Mouse (Mus musculus): ENCODE measurements around the gene Efna4. TPM values are rescaled to one million over a fixed set of nuclear protein-coding genes. Genes with fewer than 3 reads are reported as not detected.

The Efna4 gene
- polyA plus RNA-seq, 1 experiment from 2014 or later = 5.9 TPM

GRCm38 (mm10) chr3:89300071-89300470, 37.8 kb downstream of the Efna4 start:
- Histone ChIP-seq H3K9me3 (ENCODE audit: control insufficient read depth, low read length) (no peaks in the 10 kb centered on the region), H3K4me3 (replicated peaks; ENCODE audit: low read depth, low read length) (no peak overlapping the region), H3K4me1 (ENCODE audit: control insufficient read depth, insufficient read depth, low read length) (no peaks in the 10 kb centered on the region), H3K27me3 (ENCODE audit: control insufficient read depth, insufficient read depth, low read length) (0 out of 2 replicates have a peak, but pooled peaks cover 5% of the 10 kb centered on the region), H3K9ac (replicated peaks; ENCODE audit: low read length) (no peak overlapping the region), H3K27ac (replicated peaks; ENCODE audit: low read depth, low read length) (no peak overlapping the region), H3K4me2 (ENCODE audit: low read length) (peak overlapping the region; percentile 39; the same call in 1 of the 2 replicates), H3K36me3 (ENCODE audit: control insufficient read depth, insufficient read depth, low read length) (no peaks in the 10 kb centered on the region)
- no peak for ATAC-seq (ENCODE audit: low FRiP score, low TSS enrichment)
- WGBS = 60% methylated on average over 1 of the region's 1 CpGs
- no peak for DNase-seq

GRCm38 (mm10) chr3:89299499-89299898, 38.3 kb downstream of the Efna4 start:
- Histone ChIP-seq H3K4me1 (ENCODE audit: control insufficient read depth, insufficient read depth, low read length) (no peaks in the 10 kb centered on the region), H3K27me3 (ENCODE audit: control insufficient read depth, insufficient read depth, low read length) (0 out of 2 replicates have a peak, but pooled peaks cover 5% of the 10 kb centered on the region), H3K27ac (replicated peaks; ENCODE audit: low read depth, low read length) (no peak overlapping the region), H3K4me3 (replicated peaks; ENCODE audit: low read depth, low read length) (0 out of 2 replicates have a peak overlapping the region, but pooled peaks have one; percentile 7), H3K36me3 (ENCODE audit: control insufficient read depth, insufficient read depth, low read length) (no peaks in the 10 kb centered on the region), H3K4me2 (ENCODE audit: low read length) (peak overlapping the region; percentile 39), H3K9me3 (ENCODE audit: control insufficient read depth, low read length) (no peaks in the 10 kb centered on the region), H3K9ac (replicated peaks; ENCODE audit: low read length) (0 out of 2 replicates have a peak overlapping the region, but pooled peaks have one; percentile 21)
- 5% methylated on average over 14 of the region's 14 CpGs for WGBS
- ATAC-seq (ENCODE audit: low FRiP score, low TSS enrichment) (no peak), DNase-seq (peak; percentile 61)

- Histone ChIP-seq H3K4me3 (replicated peaks; ENCODE audit: low read depth, low read length) (no peak overlapping the region), H3K9me3 (ENCODE audit: control insufficient read depth, low read length) (no peaks in the 10 kb centered on the region), H3K27me3 (ENCODE audit: control insufficient read depth, insufficient read depth, low read length) (0 out of 2 replicates have a peak, but pooled peaks cover 5% of the 10 kb centered on the region), H3K4me2 (ENCODE audit: low read length) (no peak overlapping the region), H3K36me3 (ENCODE audit: control insufficient read depth, insufficient read depth, low read length) (no peaks in the 10 kb centered on the region), H3K27ac (replicated peaks; ENCODE audit: low read depth, low read length) (no peak overlapping the region), H3K9ac (replicated peaks; ENCODE audit: low read length) (no peak overlapping the region), H3K4me1 (ENCODE audit: control insufficient read depth, insufficient read depth, low read length) (no peaks in the 10 kb centered on the region)
- DNase-seq = no peak
- WGBS = 85% methylated on average over 6 of the region's 6 CpGs
- ATAC-seq (ENCODE audit: low FRiP score, low TSS enrichment) = no peak
These were observed 38.9 kb downstream of the Efna4 start for GRCm38 (mm10) chr3:89298908-89299307.

- 87% methylated on average over 11 of the region's 11 CpGs for whole genome bisulfite sequencing
- no peak overlapping the region for H3K27ac ChIP-seq (replicated peaks; ENCODE audit: low read depth, low read length)
- H3K4me1 ChIP-seq (ENCODE audit: control insufficient read depth, insufficient read depth, low read length) = no peaks in the 10 kb centered on the region
- no peak overlapping the region for H3K4me3 ChIP-seq (replicated peaks; ENCODE audit: low read depth, low read length)
- H3K9me3 ChIP-seq (ENCODE audit: control insufficient read depth, low read length) = no peaks in the 10 kb centered on the region
- no peak for ATAC-seq (ENCODE audit: low FRiP score, low TSS enrichment)
- no peaks in the 10 kb centered on the region for H3K36me3 ChIP-seq (ENCODE audit: control insufficient read depth, insufficient read depth, low read length)
- no peak for DNase-seq
- H3K9ac ChIP-seq (replicated peaks; ENCODE audit: low read length) = no peak overlapping the region
- H3K27me3 ChIP-seq (ENCODE audit: control insufficient read depth, insufficient read depth, low read length) = 0 out of 2 replicates have a peak, but pooled peaks cover 5% of the 10 kb centered on the region
- no peak overlapping the region for H3K4me2 ChIP-seq (ENCODE audit: low read length)
These were observed 40.9 kb downstream of the Efna4 start for GRCm38 (mm10) chr3:89296761-89297396.

GRCm38 (mm10) chr3:89295685-89296230, 42.1 kb downstream of the Efna4 start:
- no peaks in the 10 kb centered on the region for H3K36me3 ChIP-seq (ENCODE audit: control insufficient read depth, insufficient read depth, low read length)
- no peaks in the 10 kb centered on the region for H3K4me1 ChIP-seq (ENCODE audit: control insufficient read depth, insufficient read depth, low read length)
- H3K4me2 ChIP-seq (ENCODE audit: low read length) = no peak overlapping the region
- H3K27me3 ChIP-seq (ENCODE audit: control insufficient read depth, insufficient read depth, low read length) = 0 out of 2 replicates have a peak, but pooled peaks cover 5% of the 10 kb centered on the region
- H3K27ac ChIP-seq (replicated peaks; ENCODE audit: low read depth, low read length) = no peak overlapping the region
- no peak overlapping the region for H3K9ac ChIP-seq (replicated peaks; ENCODE audit: low read length)
- no peak overlapping the region for H3K4me3 ChIP-seq (replicated peaks; ENCODE audit: low read depth, low read length)
- WGBS = 83% methylated on average over 8 of the region's 8 CpGs
- ATAC-seq (ENCODE audit: low FRiP score, low TSS enrichment) (no peak), DNase-seq (no peak)
- no peaks in the 10 kb centered on the region for H3K9me3 ChIP-seq (ENCODE audit: control insufficient read depth, low read length)

- Histone ChIP-seq H3K9ac (replicated peaks; ENCODE audit: low read length) (no peak overlapping the region), H3K9me3 (ENCODE audit: control insufficient read depth, low read length) (no peaks in the 10 kb centered on the region), H3K27ac (replicated peaks; ENCODE audit: low read depth, low read length) (no peak overlapping the region), H3K4me2 (ENCODE audit: low read length) (no peak overlapping the region), H3K4me1 (ENCODE audit: control insufficient read depth, insufficient read depth, low read length) (no peaks in the 10 kb centered on the region), H3K36me3 (ENCODE audit: control insufficient read depth, insufficient read depth, low read length) (no peaks in the 10 kb centered on the region), H3K27me3 (ENCODE audit: control insufficient read depth, insufficient read depth, low read length) (0 out of 2 replicates have a peak, but pooled peaks cover 5% of the 10 kb centered on the region), H3K4me3 (replicated peaks; ENCODE audit: low read depth, low read length) (no peak overlapping the region)
- 81% methylated on average over 5 of the region's 5 CpGs for WGBS
- no peak for DNase-seq
- no peak for ATAC-seq (ENCODE audit: low FRiP score, low TSS enrichment)
These were observed 43.6 kb downstream of the Efna4 start for GRCm38 (mm10) chr3:89294195-89294594.

GRCm38 (mm10) chr3:89293247-89293918, 44.4 kb downstream of the Efna4 start:
- Histone ChIP-seq H3K27me3 (ENCODE audit: control insufficient read depth, insufficient read depth, low read length) (no peaks in the 10 kb centered on the region), H3K27ac (replicated peaks; ENCODE audit: low read depth, low read length) (no peak overlapping the region), H3K36me3 (ENCODE audit: control insufficient read depth, insufficient read depth, low read length) (no peaks in the 10 kb centered on the region), H3K9ac (replicated peaks; ENCODE audit: low read length) (no peak overlapping the region), H3K9me3 (ENCODE audit: control insufficient read depth, low read length) (no peaks in the 10 kb centered on the region), H3K4me1 (ENCODE audit: control insufficient read depth, insufficient read depth, low read length) (no peaks in the 10 kb centered on the region), H3K4me2 (ENCODE audit: low read length) (no peak overlapping the region), H3K4me3 (replicated peaks; ENCODE audit: low read depth, low read length) (no peak overlapping the region)
- no peak for DNase-seq
- ATAC-seq (ENCODE audit: low FRiP score, low TSS enrichment) = no peak
- WGBS = 92% methylated on average over 11 of the region's 11 CpGs

GRCm38 (mm10) chr3:89292303-89292702, 45.5 kb downstream of the Efna4 start:
- DNase-seq (no peak), ATAC-seq (ENCODE audit: low FRiP score, low TSS enrichment) (no peak)
- Histone ChIP-seq H3K9ac (replicated peaks; ENCODE audit: low read length) (no peak overlapping the region), H3K27ac (replicated peaks; ENCODE audit: low read depth, low read length) (no peak overlapping the region), H3K4me2 (ENCODE audit: low read length) (no peak overlapping the region), H3K36me3 (ENCODE audit: control insufficient read depth, insufficient read depth, low read length) (no peaks in the 10 kb centered on the region), H3K9me3 (ENCODE audit: control insufficient read depth, low read length) (no peaks in the 10 kb centered on the region), H3K4me3 (replicated peaks; ENCODE audit: low read depth, low read length) (no peak overlapping the region), H3K27me3 (ENCODE audit: control insufficient read depth, insufficient read depth, low read length) (no peaks in the 10 kb centered on the region), H3K4me1 (ENCODE audit: control insufficient read depth, insufficient read depth, low read length) (no peaks in the 10 kb centered on the region)
- 67% methylated on average over 5 of the region's 5 CpGs for WGBS
